Mouse (Mus musculus) myocyte (in vitro differentiated cells): ENCODE results near the gene Spaca6.

ENCODE experiments used
- E2F4 ChIP-seq: IDR thresholded peaks from one replicate; pipeline ENCODE4 v1.6.1; 2011; ENCODE audit warnings: mild to moderate bottlenecking, control low read depth, moderate library complexity; ENCODE audit not compliant: insufficient read depth
- MYOD1 ChIP-seq, 3 experiments: IDR thresholded peaks; one replicate each; pipeline ENCODE4 v1.6.1; 2011; ENCODE audit warnings: control low read depth in 2 of 3, low read depth in 2 of 3, mild to moderate bottlenecking in 2 of 3, moderate library complexity in 1 of 3; ENCODE audit not compliant: insufficient read length in 2 of 3, control insufficient read depth in 1 of 3
- MYOG ChIP-seq, 3 experiments: IDR thresholded peaks; one replicate each; pipeline ENCODE4 v1.6.1; 2011; ENCODE audit warnings: control low read depth in 2 of 3, low read depth in 2 of 3, mild to moderate bottlenecking in 2 of 3; ENCODE audit not compliant: insufficient read length in 2 of 3, control insufficient read depth in 1 of 3, insufficient read depth in 1 of 3
- POLR2A ChIP-seq: IDR thresholded peaks from one replicate; pipeline ENCODE4 v1.6.1; 2011; ENCODE audit warnings: low read depth, mild to moderate bottlenecking, control low read depth, moderate library complexity; ENCODE audit not compliant: insufficient read length
- SRF ChIP-seq: IDR thresholded peaks from one replicate; pipeline ENCODE4 v1.6.1; 2011; ENCODE audit warnings: low read depth; ENCODE audit not compliant: control insufficient read depth, insufficient read length
- TCF12 ChIP-seq: IDR thresholded peaks from one replicate; pipeline ENCODE4 v1.6.1; 2011; ENCODE audit warnings: mild to moderate bottlenecking, control low read depth; ENCODE audit not compliant: poor library complexity, insufficient read depth, severe bottlenecking
- USF1 ChIP-seq: IDR thresholded peaks from one replicate; pipeline ENCODE4 v1.6.1; 2011; ENCODE audit warnings: low read depth, mild to moderate bottlenecking, control low read depth, moderate library complexity

GRCm38 (mm10) chr17:17887774-17888248 lies 60.9 kb downstream of the Spaca6 start, which contains the start of the genes Fpr2 and Fpr3:
- no peak for TF ChIP-seq POLR2A
- no peak for TF ChIP-seq MYOG (IDR thresholded peaks at IDR 0.05; ENCODE audit: control insufficient read depth in 1 of 3, insufficient read depth in 1 of 3, insufficient read length in 2 of 3, low read depth in 2 of 3)
- TF ChIP-seq SRF: no peak
- TF ChIP-seq TCF12: no peak
- no peak for TF ChIP-seq E2F4
- TF ChIP-seq MYOD1 (IDR thresholded peaks at IDR 0.05; ENCODE audit: control insufficient read depth in 1 of 3, insufficient read length in 2 of 3, low read depth in 2 of 3): no peak
- TF ChIP-seq USF1: no peak
